In genomic region chr7:89998624-89999006, GRCm38 (mm10) we compare ENCODE assay signal across 9 mouse cellular contexts. TPM values are rescaled to one million over a fixed set of nuclear protein-coding genes. Genes with fewer than 3 reads are reported as not detected.
A peak's percentile ranks its signal among the peaks of the same experiment; 100 is the strongest.
DNase-seq lines count a peak whose midpoint lies in the region; ATAC-seq and TF ChIP-seq lines count a peak whose summit lies in the region.
"Had no signal": no experiment of that assay in that cellular context is flagged by ENCODE, and none has a peak within 500 bp of the region (broad histone marks: within the 10 kb centered on the region; RNA-seq: fewer than 3 reads in every experiment).

No protein-coding gene starts in this region.

- H3K9me3 ChIP-seq in intestine, postnatal 0 days (ENCODE audit: control insufficient read depth): no peaks in the 10 kb centered on the region
- H3K9me3 ChIP-seq: heart, embryonic 15.5 days had no signal

- H3K4me3 ChIP-seq in intestine, postnatal 0 days (ENCODE audit: low read depth, low read length): no peak overlapping the region
- H3K4me3 ChIP-seq: heart, embryonic 15.5 days had no signal

- H3K36me3 ChIP-seq in intestine, postnatal 0 days (ENCODE audit: control insufficient read depth, insufficient read depth): no peaks in the 10 kb centered on the region
- H3K36me3 ChIP-seq: heart, embryonic 15.5 days had no signal

- H3K4me1 ChIP-seq in intestine, postnatal 0 days (replicated peaks; ENCODE audit: control insufficient read depth, insufficient read depth, low read length): no peaks in the 10 kb centered on the region

- peak; percentile 22 for DNase-seq in embryo, embryonic 11 days
- no peak for DNase-seq in embryo, embryonic 10 days (ENCODE audit: low spot score)
- peak; percentile 50 for DNase-seq in retina, embryonic 14.5 days (ENCODE audit: low spot score)
- no peak for DNase-seq in retina, postnatal 1 day
- DNase-seq in adrenal gland, postnatal 36 days: no peak

- ATAC-seq in intestine, postnatal 0 days: no peak
- no peak for ATAC-seq in megakaryocyte, adult 5-6 weeks (ENCODE audit: poor library complexity, severe bottlenecking)
- no peak for ATAC-seq in monocyte, adult 5-6 weeks (replicated peaks; ENCODE audit: insufficient number of reproducible peaks, low FRiP score, low TSS enrichment, poor library complexity, severe bottlenecking)

- no peak overlapping the region for H3K9ac ChIP-seq in intestine, postnatal 0 days (ENCODE audit: low read depth, low read length)
- H3K9ac ChIP-seq: heart, embryonic 15.5 days had no signal

- 94% methylated on average over 2 of the region's 2 CpGs for WGBS in intestine, postnatal 0 days

- no peaks in the 10 kb centered on the region for H3K27me3 ChIP-seq in intestine, postnatal 0 days (replicated peaks; ENCODE audit: control insufficient read depth, insufficient read depth, low read length)
- H3K27me3 ChIP-seq: heart, embryonic 15.5 days had no signal

- TF ChIP-seq CTCF in intestine, postnatal 0 days (IDR thresholded peaks at IDR 0.05; ENCODE audit: low read depth): peak; percentile 62

- no peak overlapping the region for H3K27ac ChIP-seq in intestine, postnatal 0 days (ENCODE audit: low read depth, low read length)
- H3K27ac ChIP-seq: heart, embryonic 15.5 days had no signal

- H3K4me2 ChIP-seq in intestine, postnatal 0 days (replicated peaks; ENCODE audit: low read depth): no peak overlapping the region

RNA-seq across cellular contexts. Expression of gene Eed, which starts 17.8 kb away (rescaled TPM):
- 33.7 and 35.1 TPM in 2 replicates for polyA plus RNA-seq in intestine, postnatal 0 days (2015; fragmentation: Nextera tagmentation; extraction: Ambion mirVana)
- total RNA-seq in megakaryocyte, adult 5-6 weeks (2015): 126 and 156 TPM in 2 replicates
- total RNA-seq in megakaryocyte, adult 5-6 weeks (2017): 114 and 124 TPM in 2 replicates
- total RNA-seq in adrenal gland, postnatal 36 days (2021): 10 to 100 TPM; 41.0 to 56.5 TPM
- total RNA-seq in monocyte, adult 5-6 weeks (2017): 257 to 421 TPM (median 381 TPM) in 3 replicates

RNA-seq across cellular contexts. Expression of gene Hikeshi, which starts 57.6 kb away (rescaled TPM):
- polyA plus RNA-seq in intestine, postnatal 0 days (2015; fragmentation: Nextera tagmentation; extraction: Ambion mirVana): 60.5 and 63.9 TPM in 2 replicates
- total RNA-seq in megakaryocyte, adult 5-6 weeks (2015): 52.8 and 57.4 TPM in 2 replicates
- 62.7 and 90.2 TPM in 2 replicates for total RNA-seq in megakaryocyte, adult 5-6 weeks (2017)
- total RNA-seq in adrenal gland, postnatal 36 days (2021): 10 to 100 TPM; 79.1 to 87.2 TPM
- 39.6 to 86.1 TPM (median 84.3 TPM) in 3 replicates for total RNA-seq in monocyte, adult 5-6 weeks (2017)

Comparison
In these comparisons a context has a peak if more than half of its experiments do, and no peak if none do; other contexts are left out.
1. DNase-seq: peak in embryo, embryonic 11 days (single experiment) and retina, embryonic 14.5 days (single experiment); none in embryo, embryonic 10 days (single experiment), retina, postnatal 1 day (single experiment) and adrenal gland, postnatal 36 days (0 of 2).